Mouse (Mus musculus): ENCODE data around the gene Tox2. TPM values are rescaled to one million over a fixed set of nuclear protein-coding genes. Genes with fewer than 3 reads are reported as not detected.

Tox2 gene
- polyA plus RNA-seq, 1 experiment from 2014 or later = 7.2 TPM

GRCm38 (mm10) chr2:163275986-163276385 lies 73.1 kb downstream of the Tox2 start:
- WGBS = 82% methylated on average over 14 of the region's 14 CpGs
- H3K4me2 ChIP-seq (replicated peaks; ENCODE audit: low read depth, low read length) = no peak overlapping the region
- H3K4me3 ChIP-seq (ENCODE audit: low read depth, low read length) = no peak overlapping the region
- no peak overlapping the region for H3K27ac ChIP-seq (ENCODE audit: low read length)
- DNase-seq (ENCODE audit: low spot score) (no peak), ATAC-seq (no peak)
- no peak for TF ChIP-seq CTCF (IDR thresholded peaks at IDR 0.05)
- no peak overlapping the region for H3K9ac ChIP-seq (replicated peaks; ENCODE audit: low read depth)
- H3K36me3 ChIP-seq (ENCODE audit: insufficient read depth, low read length) = no peaks in the 10 kb centered on the region
- no peaks in the 10 kb centered on the region for H3K27me3 ChIP-seq (replicated peaks; ENCODE audit: insufficient read depth, low read length)
- H3K9me3 ChIP-seq (ENCODE audit: low read length) = no peaks in the 10 kb centered on the region
- no peaks in the 10 kb centered on the region for H3K4me1 ChIP-seq (ENCODE audit: insufficient read depth, low read depth, low read length)

GRCm38 (mm10) chr2:163277979-163278378 lies 75.1 kb downstream of the Tox2 start:
- DNase-seq (ENCODE audit: low spot score) = no peak
- WGBS = 44% methylated on average over 9 of the region's 9 CpGs
- Histone ChIP-seq H3K9me3 (ENCODE audit: low read length) (no peaks in the 10 kb centered on the region), H3K27me3 (replicated peaks; ENCODE audit: insufficient read depth, low read length) (no peaks in the 10 kb centered on the region), H3K9ac (replicated peaks; ENCODE audit: low read depth) (no peak overlapping the region), H3K4me2 (replicated peaks; ENCODE audit: low read depth, low read length) (no peak overlapping the region), H3K27ac (ENCODE audit: low read length) (no peak overlapping the region), H3K36me3 (ENCODE audit: insufficient read depth, low read length) (no peaks in the 10 kb centered on the region), H3K4me3 (ENCODE audit: low read depth, low read length) (no peak overlapping the region), H3K4me1 (ENCODE audit: insufficient read depth, low read depth, low read length) (no peaks in the 10 kb centered on the region)
- no peak for ATAC-seq
- no peak for TF ChIP-seq CTCF (IDR thresholded peaks at IDR 0.05)
- TF ChIP-seq EP300 (IDR thresholded peaks at IDR 0.05) = no peak

- TF ChIP-seq CTCF (IDR thresholded peaks at IDR 0.05) = no peak
- TF ChIP-seq EP300 (IDR thresholded peaks at IDR 0.05) = no peak
- H3K36me3 ChIP-seq (ENCODE audit: insufficient read depth, low read length) = no peaks in the 10 kb centered on the region
- ATAC-seq (no peak), DNase-seq (ENCODE audit: low spot score) (no peak)
- no peak overlapping the region for H3K9ac ChIP-seq (replicated peaks; ENCODE audit: low read depth)
- H3K27ac ChIP-seq (ENCODE audit: low read length) = no peak overlapping the region
- no peaks in the 10 kb centered on the region for H3K27me3 ChIP-seq (replicated peaks; ENCODE audit: insufficient read depth, low read length)
- WGBS = 59% methylated on average over 16 of the region's 23 CpGs
- no peaks in the 10 kb centered on the region for H3K4me1 ChIP-seq (ENCODE audit: insufficient read depth, low read depth, low read length)
- H3K4me2 ChIP-seq (replicated peaks; ENCODE audit: low read depth, low read length) = no peak overlapping the region
- H3K4me3 ChIP-seq (ENCODE audit: low read depth, low read length) = no peak overlapping the region
- H3K9me3 ChIP-seq (ENCODE audit: low read length) = no peaks in the 10 kb centered on the region
Measured at GRCm38 (mm10) chr2:163280636-163281322, 77.9 kb downstream of the Tox2 start.

GRCm38 (mm10) chr2:163284856-163285255 lies 81.9 kb downstream of the Tox2 start:
- TF ChIP-seq CTCF (IDR thresholded peaks at IDR 0.05) = no peak
- TF ChIP-seq EP300 (IDR thresholded peaks at IDR 0.05) = no peak
- ATAC-seq (no peak), DNase-seq (ENCODE audit: low spot score) (no peak)
- Histone ChIP-seq H3K9me3 (ENCODE audit: low read length) (no peaks in the 10 kb centered on the region), H3K27me3 (replicated peaks; ENCODE audit: insufficient read depth, low read length) (0 out of 2 replicates have a peak, but pooled peaks cover 3% of the 10 kb centered on the region), H3K4me3 (ENCODE audit: low read depth, low read length) (no peak overlapping the region), H3K9ac (replicated peaks; ENCODE audit: low read depth) (no peak overlapping the region), H3K36me3 (ENCODE audit: insufficient read depth, low read length) (no peaks in the 10 kb centered on the region), H3K4me2 (replicated peaks; ENCODE audit: low read depth, low read length) (no peak overlapping the region), H3K4me1 (ENCODE audit: insufficient read depth, low read depth, low read length) (no peaks in the 10 kb centered on the region), H3K27ac (ENCODE audit: low read length) (no peak overlapping the region)
- 44% methylated on average over 7 of the region's 7 CpGs for WGBS

GRCm38 (mm10) chr2:163285335-163285734 lies 82.4 kb downstream of the Tox2 start:
- Histone ChIP-seq H3K4me2 (replicated peaks; ENCODE audit: low read depth, low read length) (no peak overlapping the region), H3K4me3 (ENCODE audit: low read depth, low read length) (no peak overlapping the region)
- ATAC-seq = no peak

GRCm38 (mm10) chr2:163285762-163286161 lies 82.8 kb downstream of the Tox2 start:
- H3K36me3 ChIP-seq (ENCODE audit: insufficient read depth, low read length) = no peaks in the 10 kb centered on the region
- no peak overlapping the region for H3K4me2 ChIP-seq (replicated peaks; ENCODE audit: low read depth, low read length)
- H3K9me3 ChIP-seq (ENCODE audit: low read length) = no peaks in the 10 kb centered on the region
- 44% methylated on average over 7 of the region's 7 CpGs for WGBS
- H3K4me3 ChIP-seq (ENCODE audit: low read depth, low read length) = no peak overlapping the region
- H3K27me3 ChIP-seq (replicated peaks; ENCODE audit: insufficient read depth, low read length) = 0 out of 2 replicates have a peak, but pooled peaks cover 3% of the 10 kb centered on the region
- no peak for ATAC-seq
- H3K27ac ChIP-seq (ENCODE audit: low read length) = no peak overlapping the region
- no peak for TF ChIP-seq EP300 (IDR thresholded peaks at IDR 0.05)
- TF ChIP-seq CTCF (IDR thresholded peaks at IDR 0.05) = no peak
- no peaks in the 10 kb centered on the region for H3K4me1 ChIP-seq (ENCODE audit: insufficient read depth, low read depth, low read length)
- no peak overlapping the region for H3K9ac ChIP-seq (replicated peaks; ENCODE audit: low read depth)
- no peak for DNase-seq (ENCODE audit: low spot score)

More at GRCm38 (mm10) chr2:163285335-163285734, 82.4 kb downstream of the Tox2 start:
- DNase-seq (ENCODE audit: low spot score) = no peak
- H3K27ac ChIP-seq (ENCODE audit: low read length) = no peak overlapping the region
- no peaks in the 10 kb centered on the region for H3K36me3 ChIP-seq (ENCODE audit: insufficient read depth, low read length)
- no peaks in the 10 kb centered on the region for H3K4me1 ChIP-seq (ENCODE audit: insufficient read depth, low read depth, low read length)
- WGBS = 33% methylated on average over 9 of the region's 9 CpGs
- H3K9ac ChIP-seq (replicated peaks; ENCODE audit: low read depth) = no peak overlapping the region
- H3K27me3 ChIP-seq (replicated peaks; ENCODE audit: insufficient read depth, low read length) = 0 out of 2 replicates have a peak, but pooled peaks cover 3% of the 10 kb centered on the region
- H3K9me3 ChIP-seq (ENCODE audit: low read length) = no peaks in the 10 kb centered on the region
- TF ChIP-seq EP300 (IDR thresholded peaks at IDR 0.05) = no peak
- no peak for TF ChIP-seq CTCF (IDR thresholded peaks at IDR 0.05)

Measured in lung, postnatal 0 days (tissue).